Mouse (Mus musculus): ENCODE measurements at regions not wholly inside any gene's neighbourhood (a gene's known extent, or its start where the extent isn't known, plus 50 kb on each side); places are given as distances from the start of the nearest gene placed in this dataset.

DNA sequence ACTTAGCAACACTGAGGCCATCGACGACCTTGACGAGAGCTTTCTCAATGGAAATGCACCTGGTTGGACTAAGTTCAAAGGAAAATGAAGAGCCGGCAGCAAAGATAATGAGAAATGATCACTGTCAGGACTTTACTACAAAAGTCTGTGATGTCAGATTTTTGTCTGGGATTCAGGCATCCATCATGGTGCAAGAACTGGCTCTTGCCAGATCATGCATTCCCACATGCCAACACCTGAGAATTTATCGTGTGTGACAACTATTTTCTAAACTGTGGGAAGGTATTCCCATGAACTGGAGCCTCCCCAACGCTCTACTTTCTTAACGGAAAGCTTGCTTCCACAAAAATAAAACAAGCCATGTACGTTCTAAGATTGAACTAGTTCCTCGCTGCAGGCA, 58.1 kb downstream of the Irx6 start:
- DNase-seq (ENCODE audit: low read depth) = no peak

DNA sequence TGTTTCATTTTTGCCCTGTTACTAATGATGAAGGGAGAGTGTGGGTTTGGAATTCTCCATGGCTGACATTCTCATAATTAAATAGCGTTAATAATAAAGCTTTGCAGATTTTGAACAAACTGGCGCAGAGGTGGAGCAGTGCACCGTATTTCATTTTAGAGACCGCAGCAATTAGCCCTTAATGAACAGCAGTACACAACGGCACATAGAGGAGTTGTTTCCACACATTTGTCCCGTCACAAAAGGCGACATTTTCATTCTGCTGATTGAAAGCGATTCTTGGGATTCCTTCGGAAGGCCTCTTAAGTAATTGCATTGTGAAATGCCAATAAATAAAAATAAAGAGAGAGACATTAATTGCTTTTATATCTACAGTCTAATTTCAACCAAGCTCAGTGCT, 61.6 kb downstream of the Irx6 start:
- no peak for DNase-seq (ENCODE audit: low read depth)

DNA sequence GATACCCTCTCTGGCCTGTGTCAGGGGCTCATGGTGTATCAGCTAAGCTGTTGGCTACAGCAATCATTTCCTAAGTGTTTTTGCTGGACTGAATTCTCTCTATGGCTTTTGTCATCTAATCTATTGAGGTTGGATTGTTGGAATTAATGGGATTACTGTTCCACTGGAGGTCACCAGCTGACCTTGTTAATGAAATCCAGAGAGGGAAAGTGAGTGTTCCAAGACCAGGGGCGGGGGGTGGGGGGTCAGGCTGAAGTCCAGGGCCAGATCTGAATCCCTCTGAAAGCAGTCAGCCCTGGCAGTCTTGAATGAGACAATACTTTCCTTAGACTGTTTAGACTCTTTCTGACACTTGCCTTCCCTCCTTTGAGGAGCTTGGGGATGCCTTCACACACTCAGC, 64.0 kb downstream of the Irx6 start:
- no peak for DNase-seq (ENCODE audit: low read depth)

DNA sequence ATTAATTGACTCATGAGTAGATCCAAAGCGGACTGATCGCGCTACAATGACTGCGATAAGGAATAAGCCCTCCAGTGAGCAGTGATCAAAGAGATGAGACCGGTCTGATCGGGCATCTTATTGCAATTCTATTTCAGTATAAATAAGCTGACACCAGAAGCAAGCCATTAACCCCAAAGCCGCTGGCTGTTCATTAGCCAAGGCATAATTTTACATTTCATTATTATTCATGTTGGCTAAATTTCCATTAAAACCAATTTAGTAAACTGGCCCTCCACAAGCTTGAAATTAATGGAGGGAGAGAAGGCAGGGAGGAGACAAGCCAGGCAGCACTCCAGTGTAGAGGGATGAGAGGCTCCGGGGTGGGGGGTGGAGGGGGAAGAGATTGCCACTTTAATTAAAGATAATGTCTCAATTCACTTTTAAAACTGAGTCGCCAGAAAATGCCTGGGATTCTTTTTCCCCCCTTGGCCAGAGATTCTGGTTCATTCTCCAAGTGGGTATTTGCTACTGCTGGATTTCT, 66.3 kb downstream of the Irx6 start:
- no peak for DNase-seq (ENCODE audit: low read depth)

DNA sequence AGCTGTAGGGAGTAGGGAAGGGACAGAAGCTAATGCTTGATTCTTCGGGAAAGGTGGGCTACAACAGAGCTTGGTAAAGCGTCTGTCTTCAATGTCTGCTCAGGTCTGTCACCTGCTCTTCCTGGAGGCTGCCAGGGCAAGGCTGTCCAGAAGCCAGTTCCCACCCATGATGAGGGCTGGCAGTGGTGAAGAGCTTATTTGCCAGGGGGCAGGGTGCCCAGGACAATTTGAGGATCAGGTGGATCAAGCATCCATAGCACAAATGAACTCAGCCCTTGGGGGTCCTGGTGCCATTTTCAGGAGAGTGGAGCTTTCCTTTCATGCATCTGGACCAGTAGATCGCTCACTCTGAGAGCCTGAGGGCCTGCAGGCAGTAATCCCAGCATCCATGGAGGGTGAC, 67.7 kb downstream of the Irx6 start:
- DNase-seq (ENCODE audit: low read depth) = no peak

DNA sequence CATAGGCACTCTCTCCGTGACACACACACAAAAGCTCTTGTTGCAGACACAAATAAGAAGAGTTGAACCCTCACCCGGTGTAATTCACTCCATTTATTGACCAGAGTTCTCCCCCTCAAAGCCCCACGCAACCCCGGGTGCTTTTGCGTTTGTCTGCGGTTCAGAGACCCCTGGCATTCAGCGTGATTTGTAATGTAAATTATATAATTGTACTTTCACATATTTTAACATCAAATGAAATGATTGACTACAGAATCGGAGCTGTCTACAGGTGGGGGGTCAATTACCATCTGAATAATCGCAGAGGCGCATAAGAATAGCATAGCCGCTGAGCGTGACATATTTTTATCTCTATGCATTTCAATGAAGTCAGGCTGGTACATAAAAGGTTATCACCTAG, 69.0 kb downstream of the Irx6 start:
- DNase-seq (ENCODE audit: low read depth) = no peak

DNA sequence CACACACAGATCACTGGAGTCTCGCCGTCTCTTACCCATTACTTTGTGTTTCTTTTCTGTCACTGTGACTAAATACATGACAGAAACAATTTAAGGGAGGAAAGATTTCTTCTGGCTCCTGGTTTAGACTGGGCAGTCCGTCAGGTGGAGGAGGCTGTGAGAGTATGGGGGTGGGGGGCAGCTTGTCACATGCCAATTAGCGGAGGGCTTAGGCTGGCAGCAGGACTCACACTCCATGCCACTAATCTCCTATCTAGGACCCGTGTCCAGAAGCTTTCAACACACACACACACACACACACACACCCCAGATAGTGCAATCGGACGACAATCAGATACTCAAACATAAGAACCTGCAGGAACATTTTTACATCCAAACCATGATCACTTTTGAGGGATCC, 73.0 kb downstream of the Irx6 start:
- no peak for DNase-seq (ENCODE audit: low read depth)

DNA sequence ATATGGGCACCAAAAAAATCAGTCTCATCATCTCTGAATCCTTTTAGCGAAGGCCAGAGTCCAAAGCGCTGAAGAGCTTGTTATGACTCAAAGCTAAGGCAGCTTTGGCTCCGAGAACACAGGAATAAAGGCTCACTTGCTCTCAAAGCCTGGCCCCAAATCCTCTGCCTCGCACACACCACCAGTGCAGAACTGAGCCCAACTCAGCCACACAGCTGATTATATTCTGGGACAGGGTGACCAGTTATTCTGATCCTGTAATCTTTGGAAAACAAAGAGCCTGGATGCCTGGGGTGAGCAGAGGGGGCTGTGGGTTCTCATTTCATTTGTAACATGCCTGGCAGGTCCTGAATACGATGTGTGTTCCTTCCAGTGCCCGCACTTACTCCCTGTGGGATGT, 73.9 kb downstream of the Irx6 start:
- DNase-seq (ENCODE audit: low read depth) = no peak

DNA sequence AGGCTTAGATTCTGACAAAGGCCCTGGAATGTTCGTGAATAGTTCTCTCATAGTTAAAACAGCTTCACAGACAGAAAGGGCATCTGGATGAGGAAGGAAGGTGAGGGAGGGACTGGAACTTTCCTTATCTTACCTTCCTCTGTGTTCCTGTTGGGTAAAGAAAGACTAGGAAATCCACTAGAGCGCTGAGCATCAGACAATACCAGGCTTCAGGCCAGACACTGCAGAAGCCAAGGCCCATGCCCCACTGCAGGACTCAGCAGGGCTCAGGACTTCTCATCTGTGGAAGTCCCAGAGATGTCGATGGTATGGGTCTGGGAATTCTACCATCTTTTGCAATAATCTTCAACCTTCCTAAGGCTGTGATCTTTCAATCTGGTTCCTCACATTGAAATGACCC, 67.2 kb upstream of the Mmp2 start:
- DNase-seq (ENCODE audit: low read depth) = no peak

DNA sequence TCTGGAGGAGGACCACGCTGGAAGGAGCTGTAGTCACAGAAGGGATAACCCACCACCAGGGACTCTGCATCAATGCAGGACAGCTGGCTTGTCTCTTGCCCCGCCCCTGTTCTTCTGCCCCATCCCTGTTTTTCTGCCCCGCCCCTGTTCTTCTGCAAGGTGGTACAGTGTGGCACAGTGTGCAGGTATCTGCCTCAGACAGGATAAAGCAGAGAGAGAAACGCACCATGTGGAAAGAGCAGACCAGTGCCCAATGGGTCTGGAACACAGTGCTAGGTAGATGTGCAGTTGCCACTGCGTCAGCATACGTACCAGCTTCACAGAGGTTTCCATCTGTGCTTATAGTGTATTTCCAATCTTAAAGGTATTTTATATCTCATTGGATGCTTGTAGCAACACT, 66.2 kb upstream of the Mmp2 start:
- no peak for DNase-seq (ENCODE audit: low read depth)

DNA sequence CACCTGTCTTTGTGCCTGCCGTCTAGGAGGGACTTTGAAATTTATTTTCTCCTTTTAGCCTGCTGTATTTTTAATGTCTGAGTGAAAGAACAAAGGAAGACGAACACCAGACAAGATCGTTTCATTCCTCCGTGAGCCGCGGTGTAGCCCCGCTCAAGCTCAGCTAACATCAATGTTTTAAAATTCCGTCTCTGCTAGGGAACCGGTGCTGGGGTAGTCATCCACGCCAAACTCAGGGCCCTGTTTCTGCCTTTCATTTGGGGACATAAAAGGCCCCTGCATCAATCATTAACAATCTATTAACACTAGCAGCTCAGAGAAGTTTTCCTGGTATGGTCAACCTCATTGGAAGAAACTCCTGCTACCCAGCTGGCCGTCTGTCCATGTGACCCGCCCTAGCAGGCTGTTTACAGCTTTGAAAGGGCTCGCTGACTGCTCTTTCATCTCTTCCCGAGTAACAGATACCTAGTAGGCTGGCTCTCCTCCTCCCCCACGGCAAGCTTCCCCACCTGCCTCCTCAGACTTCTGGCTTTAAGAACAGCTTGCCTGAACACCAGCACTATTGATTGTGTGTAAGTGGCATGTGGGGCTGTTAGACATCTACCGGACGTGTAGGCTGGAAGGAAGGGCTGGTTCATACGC, 65.0 kb upstream of the Mmp2 start:
- no peak for DNase-seq (ENCODE audit: low read depth)

DNA sequence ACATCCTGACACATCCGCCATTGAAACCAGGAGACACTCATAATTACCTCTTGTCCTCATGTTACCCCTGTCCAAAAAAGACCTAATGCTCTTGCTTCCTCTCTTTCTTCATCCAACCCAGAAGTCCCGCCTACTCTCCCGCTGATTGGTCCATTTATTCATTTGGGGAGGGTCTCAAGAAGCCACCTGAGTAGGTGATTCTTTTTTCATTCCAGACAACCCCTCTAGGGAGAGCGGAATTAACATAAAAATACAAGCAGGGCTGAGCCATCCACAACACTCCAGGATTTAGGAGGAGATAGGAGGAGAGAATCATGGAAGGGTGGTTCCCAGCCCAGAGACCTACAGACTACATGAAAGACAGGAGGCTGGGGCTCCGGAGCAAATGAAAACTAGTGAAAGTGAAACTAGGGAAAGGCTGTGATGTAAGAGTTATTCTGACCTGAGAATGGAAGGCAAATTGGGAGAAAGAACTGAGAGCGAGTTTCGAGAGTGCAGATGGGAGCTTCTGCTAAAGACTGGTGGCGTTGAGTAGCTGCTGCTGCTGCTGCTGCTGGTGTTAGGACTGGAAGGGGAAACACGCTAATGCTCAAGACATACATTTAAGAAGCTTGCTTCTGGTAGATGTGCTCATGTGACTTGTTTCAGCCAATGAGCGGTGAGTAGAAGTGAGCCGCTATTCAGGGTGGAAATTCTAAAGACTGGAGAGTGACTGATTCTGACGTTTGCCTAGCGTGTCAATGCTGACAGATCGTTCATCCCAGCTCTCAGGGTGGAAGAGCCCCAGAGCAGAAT, 55.0 kb upstream of the Mmp2 start:
- DNase-seq (ENCODE audit: low read depth) = peak; percentile 14

DNA sequence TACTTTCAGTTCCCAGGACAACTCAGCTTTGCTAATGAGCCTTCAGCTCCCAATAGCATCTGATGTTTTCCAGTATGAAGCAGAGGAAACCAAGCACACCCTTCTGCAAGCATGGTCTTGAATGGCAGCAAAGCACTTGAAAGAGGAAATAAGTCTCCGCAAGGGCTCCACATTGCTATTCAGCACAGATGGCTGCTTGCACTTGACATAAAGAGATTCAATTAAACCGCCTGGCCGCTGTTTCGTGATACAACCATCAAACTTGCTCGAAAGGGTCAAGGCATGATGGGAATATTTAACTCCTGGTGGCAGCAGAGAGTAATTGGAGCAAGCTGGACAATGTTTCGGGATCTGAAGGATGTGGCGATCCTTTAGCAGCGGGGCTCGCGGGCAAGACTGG, 54.3 kb upstream of the Mmp2 start:
- no peak for DNase-seq (ENCODE audit: low read depth)

DNA sequence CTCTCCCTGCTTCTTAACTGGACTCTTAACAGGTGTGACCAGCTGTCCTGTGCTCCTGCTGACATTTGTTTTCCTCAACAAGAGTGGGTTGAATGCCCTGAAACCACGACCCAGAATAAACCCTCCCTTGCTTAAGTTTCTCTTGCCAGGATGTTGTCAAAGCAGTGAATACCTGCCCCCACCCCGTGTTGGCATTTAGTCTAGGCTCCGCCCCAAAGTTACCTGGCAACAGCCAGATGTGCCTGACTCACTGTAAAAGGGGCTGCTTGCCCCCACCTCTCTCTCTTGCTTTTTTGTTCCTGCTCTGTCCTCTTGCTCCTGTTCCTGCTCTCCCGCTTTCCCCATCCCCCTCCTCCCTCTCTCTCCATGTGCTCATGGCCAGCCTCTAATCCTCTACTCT, 51.9 kb upstream of the Mmp2 start:
- DNase-seq (ENCODE audit: low read depth) = no peak

DNA sequence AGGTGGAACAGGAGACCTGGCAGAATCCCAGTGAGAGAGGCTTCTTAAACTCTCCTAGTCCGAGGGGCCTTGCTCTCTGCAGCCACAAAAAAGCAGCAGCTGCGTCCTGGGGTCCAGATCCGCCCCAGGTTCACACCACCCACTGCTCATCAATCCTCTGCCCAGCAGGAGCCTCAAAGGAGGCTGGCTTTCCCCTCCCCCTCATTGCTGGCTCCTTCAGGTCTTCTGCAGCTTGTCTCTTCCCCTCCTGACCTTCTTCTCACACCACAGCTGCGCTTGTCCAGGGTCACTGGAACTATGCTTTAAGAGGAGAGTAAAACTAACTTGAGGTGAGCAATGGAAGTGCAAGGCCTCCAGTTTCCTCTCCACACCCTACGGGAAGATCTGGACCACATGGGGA, 50.0 kb upstream of the Mmp2 start:
- DNase-seq (ENCODE audit: low read depth) = no peak
